Mouse (Mus musculus) embryonic fibroblast, embryonic 13.5 days (primary cell): ENCODE data around the gene Sh2b3.

Source experiments
- CTCF ChIP-seq: IDR thresholded peaks from 2 replicates; pipeline ENCODE4 v1.5.1; 2011; ENCODE audit warnings: mild to moderate bottlenecking, control low read depth, low read length, moderate library complexity, borderline replicate concordance; ENCODE audit not compliant: insufficient read depth
- POLR2A ChIP-seq: IDR thresholded peaks from 2 replicates; pipeline ENCODE4 v1.6.1; 2011; ENCODE audit warnings: low read depth, mild to moderate bottlenecking, control low read depth, low read length, moderate library complexity

GRCm38 (mm10) chr5:121833572-121834240, 3.7 kb downstream of the Sh2b3 start:
- TF ChIP-seq POLR2A: no peak
- TF ChIP-seq CTCF: no peak
